Mouse (Mus musculus) bone marrow, adult 2 months (tissue): ENCODE measurements around the gene Acy3. TPM values are rescaled to one million over a fixed set of nuclear protein-coding genes. Genes with fewer than 3 reads are reported as not detected.

ENCODE experiments used
- H3K27ac ChIP-seq: fragments of 200-500 bp; 2 replicates; pipeline ENCODE4 v1.5.1; 2012; ENCODE audit warnings: low read depth, mild to moderate bottlenecking, control low read depth, inconsistent platforms, low read length; ENCODE audit not compliant: control insufficient read depth, poor library complexity, insufficient read depth
- H3K4me1 ChIP-seq: fragments of 200-500 bp; 2 replicates; pipeline ENCODE4 v1.6.1; 2011; ENCODE audit warnings: low read length; ENCODE audit not compliant: control insufficient read depth, insufficient read depth
- H3K4me3 ChIP-seq: fragments of 200-500 bp; replicated peaks from 2 replicates; pipeline ENCODE3; 2011; ENCODE audit warnings: mild to moderate bottlenecking, low read depth, low read length, control low read depth; ENCODE audit not compliant: control insufficient read depth
- CTCF ChIP-seq: fragments of 200-500 bp; IDR thresholded peaks from 2 replicates; pipeline ENCODE4 v1.5.1; 2011; ENCODE audit warnings: low read length, control low read depth; ENCODE audit not compliant: control insufficient read depth, insufficient read depth
- POLR2A ChIP-seq: fragments of 200-500 bp; IDR thresholded peaks from 2 replicates; pipeline ENCODE4 v1.6.1; 2011; ENCODE audit warnings: low read depth, mild to moderate bottlenecking, control low read depth, low read length, borderline replicate concordance; ENCODE audit not compliant: control insufficient read depth
- WGBS: fragments of 180-500 bp; shearing (Covaris S2); methylation state at CpG from one replicate; pipeline ENCODE4 v1.1.7; 2018; 5-methylcytosine and 5-hydroxymethylcytosine counted together
- polyA plus RNA-seq: library from polyadenylated mRNA; stranded (reverse); fragments of >200 nt; gene quantifications from 2 replicates; pipeline ENCODE4 v1.2.4, GENCODE M21; 2011; ENCODE audit warnings: low replicate concordance; ENCODE audit not compliant: missing spikeins, insufficient read depth, insufficient read length

The Acy3 gene
- polyA plus RNA-seq, 1 experiment, result 10.7 TPM

GRCm38 (mm10) chr19:3994932-3995331 lies 8.6 kb downstream of the Acy3 start:
- H3K4me1 ChIP-seq, result no peaks in the 10 kb centered on the region; the same call in 1 of the 2 replicates

GRCm38 (mm10) chr19:3995505-3995904 lies 9.1 kb downstream of the Acy3 start:
- no peak overlapping the region for H3K27ac ChIP-seq
- TF ChIP-seq CTCF, result no peak
- no peak for TF ChIP-seq POLR2A
- WGBS, result 90% methylated on average over 3 of the region's 3 CpGs
- H3K4me3 ChIP-seq, result no peak overlapping the region
- no peaks in the 10 kb centered on the region; the same call in 1 of the 2 replicates for H3K4me1 ChIP-seq

More at GRCm38 (mm10) chr19:3994932-3995331, 8.6 kb downstream of the Acy3 start:
- Histone ChIP-seq H3K4me3 (no peak overlapping the region), H3K27ac (no peak overlapping the region)
- TF ChIP-seq CTCF, result no peak
- no peak for TF ChIP-seq POLR2A
- WGBS, result 82% methylated on average over 6 of the region's 6 CpGs

GRCm38 (mm10) chr19:3996106-3996505 lies 9.7 kb downstream of the Acy3 start:
- 63% methylated on average over 7 of the region's 7 CpGs for WGBS
- H3K4me1 ChIP-seq, result peaks cover 2% of the 10 kb centered on the region
- H3K27ac ChIP-seq, result no peak overlapping the region
- no peak overlapping the region for H3K4me3 ChIP-seq
- TF ChIP-seq CTCF (no peak), POLR2A (no peak)

GRCm38 (mm10) chr19:3996747-3997146 lies 10.4 kb downstream of the Acy3 start:
- Histone ChIP-seq H3K4me1 (peaks cover 2% of the 10 kb centered on the region), H3K4me3 (no peak overlapping the region), H3K27ac (no peak overlapping the region)
- no peak for TF ChIP-seq POLR2A
- no peak for TF ChIP-seq CTCF
- WGBS, result 83% methylated on average over 8 of the region's 8 CpGs

GRCm38 (mm10) chr19:3997231-3997630 lies 10.9 kb downstream of the Acy3 start:
- H3K27ac ChIP-seq, result no peak overlapping the region
- no peak overlapping the region for H3K4me3 ChIP-seq
- H3K4me1 ChIP-seq, result peaks cover 2% of the 10 kb centered on the region
- 86% methylated on average over 8 of the region's 8 CpGs for WGBS
- TF ChIP-seq CTCF, result no peak
- no peak for TF ChIP-seq POLR2A

GRCm38 (mm10) chr19:3998335-3998734 lies 12.0 kb downstream of the Acy3 start:
- peaks cover 2% of the 10 kb centered on the region for H3K4me1 ChIP-seq
- no peak for TF ChIP-seq POLR2A
- no peak for TF ChIP-seq CTCF
- WGBS, result 77% methylated on average over 8 of the region's 8 CpGs
- H3K27ac ChIP-seq, result no peak overlapping the region
- no peak overlapping the region for H3K4me3 ChIP-seq

GRCm38 (mm10) chr19:3999121-3999730 lies 12.9 kb downstream of the Acy3 start:
- WGBS, result 48% methylated on average over 9 of the region's 9 CpGs
- H3K4me1 ChIP-seq, result peaks cover 2% of the 10 kb centered on the region
- H3K4me3 ChIP-seq, result no peak overlapping the region
- TF ChIP-seq CTCF, result no peak
- no peak for TF ChIP-seq POLR2A
- H3K27ac ChIP-seq, result no peak overlapping the region; the same call in none of the 2 replicates

GRCm38 (mm10) chr19:4000119-4000900 lies 13.9 kb downstream of the Acy3 start, which contains the start of the genes Nudt8 and Gm49405:
Gene Nudt8, plus strand, starts transcription at chr19:4000580.
Gene Gm49405, plus strand, starts transcription at chr19:4000626.
- peak; percentile 93 for TF ChIP-seq POLR2A
- TF ChIP-seq CTCF, result peak; percentile 78
- under 1% methylated on average over 64 of the region's 64 CpGs for WGBS
- H3K4me1 ChIP-seq, result peaks cover 2% of the 10 kb centered on the region

More at GRCm38 (mm10) chr19:4000119-4000900, 13.9 kb downstream of the Acy3 start, which contains the start of the genes Nudt8 and Gm49405:
- Histone ChIP-seq H3K4me3 (peak within 1 kb of the TSS; percentile 85), H3K27ac (peak within 1 kb of the TSS; percentile 96)
